Mouse (Mus musculus) granulocyte monocyte progenitor cell, adult 5-6 weeks (primary cell): ENCODE measurements at regions not wholly inside any gene's neighbourhood (a gene's known extent, or its start where the extent isn't known, plus 50 kb on each side); places are given as distances from the start of the nearest gene placed in this dataset.

Experiments
- ATAC-seq: replicated peaks from 2 replicates; pipeline ENCODE4 v1.8.0; 2016; ENCODE audit warnings: mild to moderate bottlenecking, moderate TSS enrichment, inconsistent platforms; ENCODE audit not compliant: poor library complexity, severe bottlenecking

- peak; percentile 35; the same call in 1 of the 2 replicates for ATAC-seq
Observed at GRCm38 (mm10) chr16:21318640-21319365, 104.1 kb upstream of the Vps8 start.

DNA sequence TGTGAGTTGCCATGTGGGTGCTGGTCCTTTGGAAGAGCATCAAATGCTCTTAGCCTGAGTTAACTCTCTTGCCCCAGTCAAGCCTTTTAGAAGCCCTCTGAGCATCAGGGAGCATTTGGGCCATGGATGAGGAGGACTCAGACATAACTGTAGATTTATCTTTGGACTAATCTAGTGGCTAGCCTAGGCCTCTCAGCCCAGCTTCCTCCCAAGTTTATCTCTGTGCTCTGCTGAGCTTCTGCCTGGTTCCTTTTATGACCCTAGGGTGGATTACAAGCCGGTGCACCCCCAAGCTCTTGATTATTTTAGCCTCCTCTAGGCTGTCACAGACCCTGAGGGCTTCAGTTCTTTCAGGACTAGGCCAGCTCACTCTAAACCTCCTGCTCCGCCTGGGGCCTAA is 102.6 kb upstream of the Vps8 start:
- ATAC-seq, result no peak

- ATAC-seq, result 0 out of 2 replicates have a peak, but pooled peaks have one; percentile 27
Observed at GRCm38 (mm10) chr16:21321188-21322070, 101.5 kb upstream of the Vps8 start.

- no peak for ATAC-seq
Observed at GRCm38 (mm10) chr16:21322437-21322836, 100.5 kb upstream of the Vps8 start.

DNA sequence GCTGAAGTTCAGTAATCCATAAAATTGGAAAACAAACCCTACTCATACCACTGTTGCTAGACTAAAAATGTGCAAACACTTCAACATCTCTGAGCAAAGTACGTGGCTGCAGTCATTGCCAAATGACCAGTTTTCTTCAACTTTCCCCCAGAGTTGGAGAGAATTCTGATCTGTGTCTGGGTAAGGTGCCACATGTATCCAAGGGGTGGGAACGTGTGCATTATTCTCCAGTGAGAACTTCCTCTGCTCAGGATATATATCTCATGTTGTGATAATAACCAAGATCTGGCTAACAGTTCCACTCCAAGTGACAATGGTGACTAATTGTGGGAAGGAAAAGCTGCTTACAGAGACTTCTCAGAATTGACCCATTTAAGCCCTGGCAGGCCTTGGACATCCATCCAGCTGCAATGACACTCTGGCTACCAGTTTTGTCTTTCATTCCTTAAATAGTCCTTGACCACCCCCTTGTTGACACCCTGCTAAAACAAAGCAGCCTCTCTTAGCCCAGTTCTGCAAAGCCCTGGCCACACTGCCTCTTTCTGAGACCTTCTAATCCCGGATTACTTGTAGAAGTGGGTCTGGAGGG is 99.4 kb upstream of the Vps8 start:
- ATAC-seq, result no peak

GRCm38 (mm10) chr16:21327969-21328368 is 94.9 kb upstream of the Vps8 start:
- no peak for ATAC-seq

DNA sequence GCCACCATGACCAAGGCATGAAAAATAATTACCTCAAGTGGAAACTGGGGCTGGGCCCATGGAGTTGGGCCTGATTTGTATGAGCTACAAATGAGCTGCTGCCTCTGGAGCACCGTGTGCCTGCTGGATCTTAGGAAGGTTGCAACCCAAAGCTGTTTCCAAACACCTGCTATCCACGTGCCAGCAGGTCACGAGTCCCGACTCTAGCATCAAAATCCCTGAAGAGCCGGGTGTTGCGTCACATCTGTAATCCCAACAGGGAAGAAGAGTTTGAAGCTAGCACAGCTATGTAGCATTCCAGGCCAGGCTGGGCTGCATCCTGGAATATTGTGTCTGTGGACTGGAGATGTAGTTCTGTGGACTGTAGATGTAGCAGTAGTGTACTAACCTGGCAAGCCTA is 93.7 kb upstream of the Vps8 start:
- no peak for ATAC-seq

GRCm38 (mm10) chr16:21331229-21331628 is 91.7 kb upstream of the Vps8 start:
- ATAC-seq, result no peak

DNA sequence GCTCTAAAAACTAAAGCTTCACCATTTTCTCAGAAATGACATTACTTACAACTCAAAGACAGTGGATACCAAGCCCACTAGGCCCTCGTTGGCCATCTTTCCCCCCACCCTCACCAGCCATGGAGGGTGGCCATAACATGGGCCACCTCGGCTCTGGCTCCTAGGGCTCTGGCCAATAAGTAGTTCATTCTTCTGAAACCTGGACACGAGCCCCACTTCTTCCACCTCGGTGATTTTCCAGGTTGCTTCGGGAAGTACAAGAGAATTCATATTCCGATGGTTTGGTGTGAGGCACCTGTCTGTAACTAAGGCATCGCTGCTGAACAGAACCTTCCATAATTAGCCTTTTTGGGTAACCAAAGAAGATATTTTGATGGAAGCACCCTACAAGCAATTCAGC is 90.5 kb upstream of the Vps8 start:
- no peak for ATAC-seq

- no peak for ATAC-seq
Observed at GRCm38 (mm10) chr16:21332862-21333222, 90.1 kb upstream of the Vps8 start.

DNA sequence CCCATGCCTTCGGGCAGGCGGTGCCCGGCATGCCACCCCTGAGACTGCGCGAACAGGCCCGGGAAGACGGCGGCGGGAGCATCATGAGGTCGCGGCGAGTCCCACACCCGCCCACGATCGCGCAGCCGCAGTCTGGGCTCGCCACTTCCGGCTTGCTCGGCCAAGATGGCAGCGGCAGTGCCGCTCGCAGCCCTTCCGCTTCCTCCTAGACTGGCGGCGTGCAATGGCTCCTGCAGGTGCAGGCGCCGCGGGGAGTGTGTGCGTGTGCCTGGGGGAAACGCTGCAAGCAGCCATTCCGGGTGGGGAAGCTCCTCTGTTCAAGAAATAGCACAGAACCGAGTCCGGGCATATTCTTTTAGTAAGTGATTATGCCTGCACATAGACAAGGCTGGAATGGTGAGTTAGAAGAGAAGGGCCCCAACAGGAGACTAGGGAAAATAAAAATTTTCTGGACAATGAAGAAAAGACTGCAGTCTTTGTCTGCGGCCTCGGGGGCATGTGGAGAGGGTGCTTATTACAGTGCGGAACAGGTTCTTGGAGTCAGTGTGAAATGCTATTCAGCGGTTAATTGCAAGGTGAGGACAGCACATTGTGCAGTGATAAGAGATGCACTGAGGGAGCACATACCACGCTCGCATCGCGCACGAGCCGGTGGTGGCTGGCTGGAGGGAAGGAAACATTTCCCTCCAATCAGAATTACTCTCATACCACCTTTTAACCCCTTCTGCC is 89.5 kb upstream of the Vps8 start:
- peak; percentile 94 for ATAC-seq

DNA sequence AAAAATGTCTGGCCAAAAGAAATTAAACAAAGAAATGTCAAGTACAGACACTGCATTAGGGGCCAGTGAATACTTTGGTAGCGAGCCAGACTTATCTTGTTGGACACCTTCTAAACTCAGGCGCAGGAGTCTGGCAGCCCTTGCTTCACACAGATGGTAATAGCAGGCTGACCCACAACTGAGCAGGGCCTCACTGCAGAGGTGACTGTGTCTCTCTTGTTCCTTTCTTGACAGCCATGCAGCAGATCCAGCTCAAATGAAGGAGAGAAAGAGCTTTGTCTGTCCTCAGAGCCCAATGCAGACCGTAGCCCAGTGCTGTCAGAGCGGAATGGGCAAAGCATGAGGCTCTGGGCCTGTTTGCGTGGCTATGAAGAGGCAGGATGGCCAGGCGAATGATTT is 83.9 kb upstream of the Vps8 start:
- no peak for ATAC-seq

DNA sequence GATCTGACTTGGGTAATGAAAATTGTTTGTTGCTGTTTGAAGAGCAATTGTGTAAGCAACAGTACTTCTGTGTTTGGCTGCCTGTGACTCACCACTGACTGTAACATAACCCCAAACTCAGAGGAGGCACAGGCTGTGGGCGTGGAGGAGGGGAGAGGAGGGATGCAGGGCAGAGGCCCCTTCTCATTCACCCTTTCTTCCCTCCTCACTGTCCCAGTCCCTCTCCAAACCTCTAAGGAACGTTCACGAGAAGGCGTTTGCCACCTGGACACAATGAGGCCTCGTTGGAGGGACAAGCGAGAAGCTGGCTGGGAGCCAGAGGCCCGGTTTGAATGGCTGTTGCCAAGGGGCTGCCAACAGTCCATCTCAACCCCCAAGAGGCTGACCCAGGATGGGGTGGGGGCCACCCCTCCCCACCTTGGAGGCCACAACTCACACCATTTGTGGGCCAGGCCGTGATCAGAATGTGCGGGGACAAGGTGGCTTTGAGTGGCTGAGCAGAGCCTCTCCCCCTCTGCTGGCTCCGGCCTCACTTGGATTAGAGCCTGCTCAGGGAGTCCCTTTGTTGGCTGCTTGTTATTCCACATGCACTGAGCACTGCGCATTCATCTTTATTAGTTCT is 83.3 kb upstream of the Vps8 start:
- no peak; the same call in 1 of the 2 replicates for ATAC-seq

DNA sequence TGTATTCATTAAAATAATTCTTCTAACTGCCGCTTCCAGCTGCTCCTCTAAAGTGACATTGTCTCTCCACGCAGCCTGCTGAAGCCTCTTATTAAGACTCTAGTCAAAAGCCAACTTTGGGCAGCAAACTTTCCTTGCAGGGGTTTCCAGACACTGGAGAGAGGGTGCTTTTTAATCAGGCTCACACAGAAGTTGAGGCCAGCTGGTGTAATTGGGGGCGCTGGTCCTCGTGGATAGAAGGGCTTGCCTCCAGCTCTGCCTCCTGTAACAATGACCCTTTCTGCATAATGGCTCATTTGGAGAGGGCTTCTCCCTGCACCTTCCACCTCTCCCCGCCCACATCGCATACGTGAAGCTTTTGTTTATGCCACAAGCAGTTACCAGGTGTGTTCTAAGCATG is 82.8 kb upstream of the Vps8 start:
- ATAC-seq, result no peak

DNA sequence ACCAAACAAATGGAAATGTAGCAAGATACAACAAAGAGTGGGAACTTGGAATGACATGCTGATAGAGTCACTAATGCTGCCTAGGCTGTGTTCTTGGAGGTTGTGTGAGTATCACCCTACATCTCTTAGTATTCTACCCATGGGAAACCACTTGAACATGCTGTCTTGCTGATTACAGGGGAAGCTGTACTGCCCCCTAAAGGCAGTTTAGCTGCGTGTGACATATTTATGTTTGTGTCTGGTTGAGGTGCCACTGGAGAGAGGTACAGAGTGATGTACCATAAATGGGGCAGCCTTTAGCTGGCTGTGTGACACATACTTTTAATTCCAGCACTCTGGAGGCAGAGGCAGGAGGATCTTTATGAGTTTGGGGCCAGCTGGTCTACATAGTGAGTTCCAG is 73.0 kb upstream of the Vps8 start:
- ATAC-seq, result no peak

- ATAC-seq, result no peak
Observed at GRCm38 (mm10) chr16:21351289-21351688, 71.6 kb upstream of the Vps8 start.

DNA sequence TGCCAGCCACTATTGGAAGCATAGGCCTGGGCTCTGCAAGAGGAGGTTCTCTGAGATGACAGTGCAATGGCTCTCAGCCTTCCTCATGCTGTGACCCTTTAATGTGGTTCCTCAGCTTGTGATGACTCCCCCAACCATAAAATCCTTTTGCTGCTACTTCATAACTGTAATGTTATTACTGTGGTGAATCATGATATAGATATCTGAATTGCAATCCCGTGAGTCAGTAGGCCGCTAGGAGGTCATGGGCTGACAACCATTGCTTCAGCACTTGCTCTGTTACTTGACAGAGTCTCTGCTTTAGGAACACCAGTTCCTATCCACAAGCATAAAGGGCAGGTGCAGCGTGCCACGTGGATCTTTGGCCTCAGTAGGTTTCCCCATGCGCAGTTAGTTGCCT is 69.8 kb upstream of the Vps8 start:
- no peak for ATAC-seq

DNA sequence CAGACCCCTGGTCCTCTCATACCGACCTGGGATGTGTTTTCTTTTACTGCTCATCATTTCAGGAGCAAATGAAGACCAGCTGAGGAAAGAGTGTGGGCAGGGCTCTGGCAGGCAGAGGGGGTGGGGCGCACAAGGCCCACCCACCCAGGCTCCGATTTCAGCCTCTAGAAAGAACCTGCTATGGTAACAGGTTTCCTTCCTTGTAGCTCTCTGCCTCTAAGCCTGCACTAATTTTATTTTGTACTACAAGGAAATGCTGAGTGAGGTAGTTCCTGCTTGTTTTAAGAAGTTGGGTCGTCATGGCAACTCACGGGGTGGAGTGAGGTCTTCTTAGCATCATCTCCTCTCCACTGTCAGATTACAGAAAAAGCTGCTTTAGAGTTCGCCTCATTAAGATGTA is 69.4 kb upstream of the Vps8 start:
- ATAC-seq, result no peak

- no peak for ATAC-seq
Observed at GRCm38 (mm10) chr16:21355638-21356037, 67.3 kb upstream of the Vps8 start.

DNA sequence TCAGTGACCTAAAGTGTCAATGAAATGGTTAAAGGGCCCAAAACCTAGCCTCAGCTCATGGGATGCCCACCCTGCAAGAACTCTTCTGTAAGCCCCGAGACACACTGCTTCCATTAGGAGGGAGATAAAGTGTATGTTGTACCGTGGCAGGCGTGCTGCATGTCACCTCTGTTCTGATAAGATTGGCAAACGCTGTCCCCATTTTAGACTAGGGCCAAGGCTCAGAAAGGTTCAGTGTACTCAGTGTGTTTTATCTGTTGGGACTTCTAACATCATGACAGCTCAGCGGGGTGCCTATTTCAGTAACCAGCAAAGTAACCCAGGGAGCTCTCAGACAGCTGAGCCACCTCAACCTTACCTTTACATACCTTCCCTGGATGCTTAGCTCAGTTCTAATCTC is 65.5 kb upstream of the Vps8 start:
- no peak for ATAC-seq
